Mouse (Mus musculus): ENCODE data around the gene Prr15l. TPM values are rescaled to one million over a fixed set of nuclear protein-coding genes. Genes with fewer than 3 reads are reported as not detected.
A peak's percentile ranks its signal among the peaks of the same experiment; 100 is the strongest.

Prr15l gene
- polyA plus RNA-seq, 1 experiment: 2.2 TPM

- no peak overlapping the region for H3K27ac ChIP-seq (ENCODE audit: insufficient read depth, low read length)
These were observed 17.1 kb downstream of the Prr15l start for GRCm38 (mm10) chr11:96944844-96945580.

DNA sequence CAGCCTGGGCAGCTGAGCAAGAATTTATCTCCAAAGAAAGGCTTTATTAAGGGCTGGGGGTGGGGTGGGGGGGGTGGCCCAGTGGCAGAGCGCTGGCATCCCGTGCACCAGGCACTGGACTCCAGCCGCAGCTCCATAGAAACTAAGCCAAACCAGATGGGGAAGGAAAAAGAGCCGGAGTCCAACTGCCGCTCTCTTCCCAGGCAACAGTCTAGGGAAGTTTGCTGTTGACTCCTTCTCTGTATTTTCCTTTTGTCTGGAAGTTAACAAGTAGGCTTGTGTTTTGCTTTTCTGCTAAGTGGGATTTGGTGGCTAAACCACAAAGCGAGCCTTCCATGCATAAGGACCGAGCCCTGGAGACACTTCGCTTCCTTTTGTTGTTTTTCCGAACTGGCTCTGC, 18.6 kb downstream of the Prr15l start:
- Histone ChIP-seq H3K4me3 (ENCODE audit: extremely low read depth, insufficient read depth, insufficient read length) (no peak overlapping the region), H3K27ac (ENCODE audit: insufficient read depth, low read length) (no peak overlapping the region)
- WGBS: 95% methylated on average over 9 of the region's 9 CpGs

More at GRCm38 (mm10) chr11:96944844-96945580, 17.1 kb downstream of the Prr15l start:
- 30% methylated on average over 14 of the region's 14 CpGs for WGBS
- no peak for DNase-seq (ENCODE audit: low read depth in 1 of 2, low spot score in 2 of 2)
- H3K27me3 ChIP-seq (ENCODE audit: control insufficient read depth, insufficient read depth, low read length): no peaks in the 10 kb centered on the region
- H3K4me1 ChIP-seq (ENCODE audit: control insufficient read depth, insufficient read depth, insufficient read length): peaks cover 7% of the 10 kb centered on the region; the same call in 1 of the 2 replicates
- TF ChIP-seq POLR2A (IDR thresholded peaks at IDR 0.05; ENCODE audit: low read depth, low read length) (no peak), CTCF (IDR thresholded peaks at IDR 0.05; ENCODE audit: extremely low read depth, insufficient read depth, insufficient read length, insufficient replicate concordance) (no peak)
- peak overlapping the region; percentile 23; the same call in 1 of the 2 replicates for H3K4me3 ChIP-seq (ENCODE audit: extremely low read depth, insufficient read depth, insufficient read length)
- H3K36me3 ChIP-seq (ENCODE audit: control insufficient read depth, insufficient read depth, low read length): no peaks in the 10 kb centered on the region; the same call in 1 of the 2 replicates

GRCm38 (mm10) chr11:96947849-96948248, 19.9 kb downstream of the Prr15l start:
- 57% methylated on average over 4 of the region's 4 CpGs for WGBS
- H3K4me3 ChIP-seq (ENCODE audit: extremely low read depth, insufficient read depth, insufficient read length): no peak overlapping the region
- no peaks in the 10 kb centered on the region for H3K27me3 ChIP-seq (ENCODE audit: control insufficient read depth, insufficient read depth, low read length)
- no peak for TF ChIP-seq POLR2A (IDR thresholded peaks at IDR 0.05; ENCODE audit: low read depth, low read length)
- no peak for TF ChIP-seq CTCF (IDR thresholded peaks at IDR 0.05; ENCODE audit: extremely low read depth, insufficient read depth, insufficient read length, insufficient replicate concordance)
- H3K27ac ChIP-seq (ENCODE audit: insufficient read depth, low read length): no peak overlapping the region
- H3K36me3 ChIP-seq (ENCODE audit: control insufficient read depth, insufficient read depth, low read length): peaks cover 8% of the 10 kb centered on the region; the same call in 1 of the 2 replicates
- no peak for DNase-seq (ENCODE audit: low read depth in 1 of 2, low spot score in 2 of 2)
- H3K4me1 ChIP-seq (ENCODE audit: control insufficient read depth, insufficient read depth, insufficient read length): peaks cover 7% of the 10 kb centered on the region; the same call in 1 of the 2 replicates

More for the DNA sequence above, 18.6 kb downstream of the Prr15l start:
- H3K27me3 ChIP-seq (ENCODE audit: control insufficient read depth, insufficient read depth, low read length): no peaks in the 10 kb centered on the region
- no peak for TF ChIP-seq CTCF (IDR thresholded peaks at IDR 0.05; ENCODE audit: extremely low read depth, insufficient read depth, insufficient read length, insufficient replicate concordance)
- no peak for TF ChIP-seq POLR2A (IDR thresholded peaks at IDR 0.05; ENCODE audit: low read depth, low read length)
- no peak for DNase-seq (ENCODE audit: low read depth in 1 of 2, low spot score in 2 of 2)
- peaks cover 1% of the 10 kb centered on the region; the same call in 1 of the 2 replicates for H3K36me3 ChIP-seq (ENCODE audit: control insufficient read depth, insufficient read depth, low read length)
- H3K4me1 ChIP-seq (ENCODE audit: control insufficient read depth, insufficient read depth, insufficient read length): peaks cover 7% of the 10 kb centered on the region; the same call in 1 of the 2 replicates

DNA sequence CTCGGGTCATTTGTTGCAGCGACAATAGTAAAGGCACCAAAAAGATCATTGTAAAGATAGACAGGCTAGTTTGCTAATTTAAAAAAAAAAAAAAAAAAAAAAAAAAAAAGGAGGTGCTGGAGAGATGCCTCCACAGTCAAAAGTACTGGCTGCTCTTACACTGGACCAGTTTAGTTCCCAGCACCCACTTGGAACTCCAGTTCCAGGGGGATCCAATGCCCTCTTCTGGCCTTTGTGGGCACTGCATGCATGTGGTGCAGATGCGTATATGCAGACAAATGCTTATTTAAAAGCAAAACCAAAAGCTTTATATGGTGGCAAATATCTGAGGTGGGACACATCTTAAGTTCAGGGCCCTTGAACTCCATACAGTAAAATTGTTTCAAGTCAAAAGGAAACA, 22.9 kb downstream of the Prr15l start:
- no peak overlapping the region for H3K27ac ChIP-seq (ENCODE audit: insufficient read depth, low read length)
- no peak for DNase-seq (ENCODE audit: low read depth in 1 of 2, low spot score in 2 of 2)
- H3K4me1 ChIP-seq (ENCODE audit: control insufficient read depth, insufficient read depth, insufficient read length): no peaks in the 10 kb centered on the region
- no peaks in the 10 kb centered on the region for H3K27me3 ChIP-seq (ENCODE audit: control insufficient read depth, insufficient read depth, low read length)
- TF ChIP-seq CTCF (IDR thresholded peaks at IDR 0.05; ENCODE audit: extremely low read depth, insufficient read depth, insufficient read length, insufficient replicate concordance): peak; percentile 16; the same call in 1 of the 2 replicates
- TF ChIP-seq POLR2A (IDR thresholded peaks at IDR 0.05; ENCODE audit: low read depth, low read length): no peak
- no peak overlapping the region for H3K4me3 ChIP-seq (ENCODE audit: extremely low read depth, insufficient read depth, insufficient read length)
- WGBS: 96% methylated on average over 3 of the region's 3 CpGs
- H3K36me3 ChIP-seq (ENCODE audit: control insufficient read depth, insufficient read depth, low read length): peaks cover 29% of the 10 kb centered on the region

DNA sequence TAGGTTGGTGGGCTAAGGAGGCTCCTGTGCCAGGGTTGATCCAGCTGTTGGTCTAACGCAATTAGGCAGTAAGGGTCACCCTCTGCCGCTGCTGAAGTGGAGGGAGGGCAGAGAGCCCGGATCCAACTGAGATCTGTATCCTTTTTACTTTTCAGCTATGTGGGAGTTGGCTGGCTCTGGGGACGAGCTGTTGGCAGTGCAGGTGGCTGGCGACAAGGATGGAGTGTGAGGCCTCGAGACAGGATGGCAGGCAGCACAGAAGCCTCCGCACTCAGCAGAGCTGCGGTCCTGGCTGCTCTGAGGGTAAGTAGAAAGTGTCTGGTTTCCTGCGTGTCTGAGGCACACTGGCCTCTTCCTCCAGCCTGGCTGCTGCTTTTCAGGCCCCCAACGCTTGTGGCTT, 24.5 kb downstream of the Prr15l start:
- Histone ChIP-seq H3K4me1 (ENCODE audit: control insufficient read depth, insufficient read depth, insufficient read length) (no peaks in the 10 kb centered on the region), H3K4me3 (ENCODE audit: extremely low read depth, insufficient read depth, insufficient read length) (no peak overlapping the region), H3K27me3 (ENCODE audit: control insufficient read depth, insufficient read depth, low read length) (no peaks in the 10 kb centered on the region), H3K36me3 (ENCODE audit: control insufficient read depth, insufficient read depth, low read length) (peaks cover 43% of the 10 kb centered on the region), H3K27ac (ENCODE audit: insufficient read depth, low read length) (no peak overlapping the region)
- TF ChIP-seq POLR2A (IDR thresholded peaks at IDR 0.05; ENCODE audit: low read depth, low read length) (no peak), CTCF (IDR thresholded peaks at IDR 0.05; ENCODE audit: extremely low read depth, insufficient read depth, insufficient read length, insufficient replicate concordance) (no peak)
- no peak for DNase-seq (ENCODE audit: low read depth in 1 of 2, low spot score in 2 of 2)
- 49% methylated on average over 10 of the region's 10 CpGs for WGBS

- H3K27me3 ChIP-seq (ENCODE audit: control insufficient read depth, insufficient read depth, low read length): no peaks in the 10 kb centered on the region
- peaks cover 43% of the 10 kb centered on the region for H3K36me3 ChIP-seq (ENCODE audit: control insufficient read depth, insufficient read depth, low read length)
- TF ChIP-seq POLR2A (IDR thresholded peaks at IDR 0.05; ENCODE audit: low read depth, low read length): no peak
- no peak for TF ChIP-seq CTCF (IDR thresholded peaks at IDR 0.05; ENCODE audit: extremely low read depth, insufficient read depth, insufficient read length, insufficient replicate concordance)
- WGBS: 45% methylated on average over 6 of the region's 6 CpGs
- no peak for DNase-seq (ENCODE audit: low read depth in 1 of 2, low spot score in 2 of 2)
- H3K4me1 ChIP-seq (ENCODE audit: control insufficient read depth, insufficient read depth, insufficient read length): no peaks in the 10 kb centered on the region
- no peak overlapping the region for H3K27ac ChIP-seq (ENCODE audit: insufficient read depth, low read length)
- no peak overlapping the region for H3K4me3 ChIP-seq (ENCODE audit: extremely low read depth, insufficient read depth, insufficient read length)
These were observed 25.0 kb downstream of the Prr15l start for GRCm38 (mm10) chr11:96952896-96953295.

DNA sequence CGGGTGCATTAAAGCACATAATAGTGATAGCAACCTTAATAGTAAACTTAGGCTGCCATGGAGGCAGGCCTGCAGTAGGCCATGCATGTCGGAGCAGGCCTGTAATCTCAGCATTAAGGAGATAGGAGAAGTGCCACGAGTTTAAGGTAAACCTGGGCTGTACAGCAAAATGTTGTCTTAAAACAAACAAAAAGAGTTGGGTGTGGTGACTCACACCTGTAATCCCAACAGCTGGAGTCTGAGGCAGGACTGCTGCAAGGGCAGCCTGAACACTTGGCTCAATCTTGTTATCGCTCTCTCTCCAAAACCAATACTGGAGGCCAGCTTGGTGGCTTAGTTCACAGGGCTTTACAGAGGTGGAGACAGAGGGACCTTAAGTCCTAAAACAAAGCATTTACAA, 27.2 kb downstream of the Prr15l start:
- no peak for DNase-seq (ENCODE audit: low read depth in 1 of 2, low spot score in 2 of 2)
- Histone ChIP-seq H3K27me3 (ENCODE audit: control insufficient read depth, insufficient read depth, low read length) (no peaks in the 10 kb centered on the region), H3K27ac (ENCODE audit: insufficient read depth, low read length) (no peak overlapping the region), H3K36me3 (ENCODE audit: control insufficient read depth, insufficient read depth, low read length) (peaks cover 55% of the 10 kb centered on the region), H3K4me1 (ENCODE audit: control insufficient read depth, insufficient read depth, insufficient read length) (no peaks in the 10 kb centered on the region), H3K4me3 (ENCODE audit: extremely low read depth, insufficient read depth, insufficient read length) (no peak overlapping the region)
- no peak for TF ChIP-seq POLR2A (IDR thresholded peaks at IDR 0.05; ENCODE audit: low read depth, low read length)
- TF ChIP-seq CTCF (IDR thresholded peaks at IDR 0.05; ENCODE audit: extremely low read depth, insufficient read depth, insufficient read length, insufficient replicate concordance): no peak
- 87% methylated on average over 4 of the region's 4 CpGs for WGBS

Data from spleen, adult 2 months (tissue).